Mouse (Mus musculus): ENCODE results near the gene Cbwd1. TPM values are rescaled to one million over a fixed set of nuclear protein-coding genes. Genes with fewer than 3 reads are reported as not detected.

The Cbwd1 gene
- 19.8 and 21.5 TPM in 2 replicates for polyA plus RNA-seq (2016; fragmentation: Nextera tagmentation; extraction: Ambion mirVana)

GRCm38 (mm10) chr19:24961172-24961962 lies at the start of gene Cbwd1:
Cbwd1 (minus strand) TSS chr19:24961610.
- ATAC-seq (ENCODE audit: low FRiP score) = peak; percentile 100
- peak within 1 kb of the TSS; percentile 58 for H3K4me3 ChIP-seq
- H3K27ac ChIP-seq = no peak within 1 kb of the TSS
- peaks cover under 1% of the 10 kb centered on the region; the same call in 1 of the 2 replicates for H3K36me3 ChIP-seq
- no peaks in the 10 kb centered on the region for H3K27me3 ChIP-seq
- under 1% methylated on average over 36 of the region's 36 CpGs for WGBS
- peak within 1 kb of the TSS; percentile 70 for H3K9ac ChIP-seq
- H3K4me1 ChIP-seq = peaks cover 10% of the 10 kb centered on the region
- H3K4me2 ChIP-seq (replicated peaks) = peak within 1 kb of the TSS; percentile 57
- no peaks in the 10 kb centered on the region for H3K9me3 ChIP-seq (replicated peaks)

- no peaks in the 10 kb centered on the region for H3K27me3 ChIP-seq
- H3K27ac ChIP-seq = no peak overlapping the region
- no peak overlapping the region for H3K4me2 ChIP-seq (replicated peaks)
- H3K36me3 ChIP-seq = no peaks in the 10 kb centered on the region
- no peaks in the 10 kb centered on the region for H3K9me3 ChIP-seq (replicated peaks)
- H3K4me3 ChIP-seq = no peak overlapping the region
- WGBS = 88% methylated on average over 2 of the region's 2 CpGs
- no peaks in the 10 kb centered on the region for H3K4me1 ChIP-seq
- H3K9ac ChIP-seq = no peak overlapping the region
- no peak for ATAC-seq (ENCODE audit: low FRiP score)
Observed at GRCm38 (mm10) chr19:25008509-25008908, 47.1 kb upstream of the Cbwd1 start.

DNA sequence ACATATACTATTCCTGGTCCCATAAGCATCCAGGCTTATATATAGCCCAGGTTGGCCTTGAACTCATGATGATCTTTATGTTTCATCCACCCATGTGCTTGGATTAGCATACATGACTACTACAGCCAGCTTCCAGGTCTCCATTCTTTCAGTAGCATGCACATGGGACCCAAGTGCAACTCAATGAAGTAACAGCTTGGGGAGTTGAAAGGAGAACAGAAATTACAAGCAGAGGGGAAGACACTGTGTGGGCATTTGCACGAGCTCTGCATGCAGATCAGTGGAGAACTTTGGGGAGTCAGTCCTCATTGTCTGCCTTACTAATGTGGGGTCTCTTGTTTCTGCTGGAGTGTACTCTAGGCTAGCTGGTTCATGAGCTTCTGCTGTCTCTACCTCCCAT lies 45.3 kb upstream of the Cbwd1 start:
- ATAC-seq (ENCODE audit: low FRiP score) = no peak
- WGBS = 84% methylated on average over 1 of the region's 1 CpGs
- no peak overlapping the region for H3K9ac ChIP-seq
- H3K4me1 ChIP-seq = no peaks in the 10 kb centered on the region
- H3K4me2 ChIP-seq (replicated peaks) = no peak overlapping the region
- no peak overlapping the region for H3K4me3 ChIP-seq
- H3K27me3 ChIP-seq = peaks cover 12% of the 10 kb centered on the region
- H3K9me3 ChIP-seq (replicated peaks) = no peaks in the 10 kb centered on the region
- no peaks in the 10 kb centered on the region for H3K36me3 ChIP-seq
- no peak overlapping the region for H3K27ac ChIP-seq

DNA sequence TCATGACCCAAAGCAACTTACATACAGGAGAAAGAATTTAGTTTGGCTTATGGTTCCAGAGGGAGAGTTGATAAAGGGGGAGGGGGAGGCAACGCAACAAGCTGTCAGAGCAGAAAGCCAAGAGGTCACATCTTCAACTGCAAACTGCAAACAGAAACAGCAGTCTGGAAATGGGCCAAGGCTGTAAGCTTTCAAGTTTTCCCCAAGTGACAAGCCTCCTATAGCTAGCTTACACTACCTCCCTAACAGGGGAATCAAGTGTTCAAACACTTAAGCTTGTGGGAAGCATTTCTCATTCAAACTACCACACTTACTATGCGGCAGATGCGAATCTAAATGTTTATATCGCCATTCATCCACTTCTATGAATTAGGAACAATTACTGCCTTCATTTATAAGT lies 42.4 kb upstream of the Cbwd1 start:
- Histone ChIP-seq H3K4me1 (peaks cover 4% of the 10 kb centered on the region), H3K27ac (no peak overlapping the region), H3K9ac (no peak overlapping the region), H3K9me3 (replicated peaks) (no peaks in the 10 kb centered on the region), H3K27me3 (peaks cover 40% of the 10 kb centered on the region), H3K4me2 (replicated peaks) (no peak overlapping the region), H3K36me3 (no peaks in the 10 kb centered on the region), H3K4me3 (no peak overlapping the region)
- ATAC-seq (ENCODE audit: low FRiP score) = no peak
- 72% methylated on average over 4 of the region's 4 CpGs for WGBS

DNA sequence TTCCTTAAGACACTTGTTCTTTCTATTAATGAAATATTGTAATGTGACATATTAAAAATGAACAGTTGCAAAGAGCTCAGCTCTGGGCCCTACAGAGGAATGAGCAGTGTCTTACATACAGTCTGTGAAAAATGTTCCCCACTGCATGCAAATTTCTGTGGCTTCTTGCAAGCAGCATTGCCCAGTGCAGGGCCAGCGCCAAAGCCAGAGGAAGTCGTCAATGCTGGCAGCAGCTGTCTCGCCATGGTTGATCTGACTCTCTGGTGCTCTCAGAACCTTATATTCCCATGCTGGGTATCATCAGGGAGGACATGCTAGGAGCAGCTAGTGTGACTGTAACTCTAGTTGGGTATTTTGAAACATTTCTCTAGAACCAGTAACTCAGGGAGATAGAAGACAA lies 41.4 kb upstream of the Cbwd1 start:
- Histone ChIP-seq H3K36me3 (no peaks in the 10 kb centered on the region), H3K9me3 (replicated peaks) (no peaks in the 10 kb centered on the region), H3K27me3 (peaks cover 49% of the 10 kb centered on the region), H3K9ac (no peak overlapping the region), H3K4me3 (no peak overlapping the region), H3K4me1 (peaks cover 4% of the 10 kb centered on the region), H3K27ac (no peak overlapping the region), H3K4me2 (replicated peaks) (no peak overlapping the region)
- no peak for ATAC-seq (ENCODE audit: low FRiP score)
- 74% methylated on average over 3 of the region's 3 CpGs for WGBS

DNA sequence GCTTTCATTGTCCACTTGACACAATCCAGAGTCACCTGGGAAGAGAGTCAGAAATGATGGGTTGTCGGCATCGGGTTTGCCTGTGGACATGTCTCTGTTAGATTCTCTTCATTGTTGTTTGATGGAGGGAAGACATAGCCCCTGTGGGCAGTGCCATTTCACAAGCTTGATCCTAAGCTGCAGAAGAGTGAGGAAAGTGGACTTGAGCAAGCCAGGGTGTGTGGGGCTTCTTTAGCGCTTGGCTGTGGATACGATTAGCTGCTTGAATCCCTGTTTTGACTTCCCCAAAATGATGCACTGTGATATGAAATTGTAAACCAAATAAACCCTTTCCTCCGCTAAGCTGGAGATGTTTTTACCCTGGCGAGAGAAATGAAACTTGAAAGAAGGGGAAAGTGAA lies 40.6 kb upstream of the Cbwd1 start:
- Histone ChIP-seq H3K4me3 (no peak overlapping the region), H3K27ac (no peak overlapping the region), H3K9me3 (replicated peaks) (no peaks in the 10 kb centered on the region), H3K9ac (no peak overlapping the region), H3K36me3 (no peaks in the 10 kb centered on the region), H3K4me1 (peaks cover 4% of the 10 kb centered on the region), H3K27me3 (peaks cover 57% of the 10 kb centered on the region), H3K4me2 (replicated peaks) (no peak overlapping the region)
- WGBS = 93% methylated on average over 6 of the region's 6 CpGs
- no peak for ATAC-seq (ENCODE audit: low FRiP score)

DNA sequence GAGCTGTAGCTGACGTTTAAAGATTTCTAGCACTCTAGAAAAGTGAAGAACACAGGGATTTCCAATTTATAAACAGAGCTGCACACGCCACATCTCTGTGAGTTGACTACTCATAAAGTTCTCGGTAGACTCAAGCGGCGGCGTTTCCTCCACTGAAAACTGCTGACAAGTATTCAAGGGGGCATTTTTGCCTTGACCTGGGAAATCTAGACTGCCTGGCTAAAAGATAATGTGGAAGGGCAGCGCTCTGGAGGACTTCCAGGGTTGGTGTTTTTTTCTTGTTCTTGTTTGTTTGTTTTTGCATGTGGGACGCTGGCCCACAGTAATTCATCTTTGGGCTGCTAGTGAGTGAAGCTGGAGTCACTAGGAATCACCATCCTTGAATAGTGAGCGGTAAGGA lies 38.7 kb upstream of the Cbwd1 start:
- WGBS = 33% methylated on average over 9 of the region's 9 CpGs
- ATAC-seq (ENCODE audit: low FRiP score) = no peak
- H3K4me1 ChIP-seq = peaks cover 4% of the 10 kb centered on the region
- no peak overlapping the region for H3K9ac ChIP-seq
- no peaks in the 10 kb centered on the region for H3K9me3 ChIP-seq (replicated peaks)
- peak overlapping the region; percentile 76; the same call in 1 of the 2 replicates for H3K4me3 ChIP-seq
- H3K4me2 ChIP-seq (replicated peaks) = peak overlapping the region; percentile 98
- H3K27ac ChIP-seq = no peak overlapping the region
- peaks cover 67% of the 10 kb centered on the region for H3K27me3 ChIP-seq
- H3K36me3 ChIP-seq = no peaks in the 10 kb centered on the region

- H3K36me3 ChIP-seq = no peaks in the 10 kb centered on the region
- no peaks in the 10 kb centered on the region for H3K9me3 ChIP-seq (replicated peaks)
- H3K9ac ChIP-seq = peak within 1 kb of the TSS; percentile 59
- H3K4me3 ChIP-seq = peak within 1 kb of the TSS; percentile 76
- peaks cover 67% of the 10 kb centered on the region for H3K27me3 ChIP-seq
- ATAC-seq (ENCODE audit: low FRiP score) = peak; percentile 46; the same call in 1 of the 2 replicates
- no peak within 1 kb of the TSS for H3K27ac ChIP-seq
- WGBS = under 1% methylated on average over 92 of the region's 109 CpGs
- H3K4me1 ChIP-seq = peaks cover 9% of the 10 kb centered on the region
- peak within 1 kb of the TSS; percentile 98 for H3K4me2 ChIP-seq (replicated peaks)
Observed at GRCm38 (mm10) chr19:24999201-24999886, 37.9 kb upstream of the Cbwd1 start, which contains the start of gene Dock8. Dock8 (plus strand) TSS chr19:24999534.

DNA sequence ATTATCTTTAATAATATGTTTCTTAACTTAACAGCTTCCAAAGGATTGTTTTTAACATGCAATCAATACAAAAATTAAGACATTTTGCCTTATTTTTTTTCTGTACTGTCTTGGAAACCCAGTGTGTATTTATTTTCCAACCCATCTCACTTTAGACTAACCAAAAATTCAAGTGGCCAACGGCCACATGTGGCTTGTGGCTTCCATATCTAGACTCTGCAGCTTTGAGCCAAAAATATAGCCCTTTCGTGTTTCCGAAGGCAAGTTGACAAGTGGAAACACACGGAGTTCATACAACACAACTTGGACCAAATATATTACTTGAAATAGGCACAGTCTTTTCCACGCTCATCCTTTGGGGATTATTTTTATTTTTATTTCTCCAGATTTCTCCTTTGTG lies 37.2 kb upstream of the Cbwd1 start:
- H3K36me3 ChIP-seq = no peaks in the 10 kb centered on the region
- H3K27me3 ChIP-seq = peaks cover 67% of the 10 kb centered on the region
- H3K9ac ChIP-seq = no peak overlapping the region
- H3K9me3 ChIP-seq (replicated peaks) = no peaks in the 10 kb centered on the region
- 0 out of 2 replicates have a peak overlapping the region, but pooled peaks have one; percentile 76 for H3K4me3 ChIP-seq
- H3K4me1 ChIP-seq = peaks cover 9% of the 10 kb centered on the region
- ATAC-seq (ENCODE audit: low FRiP score) = no peak
- 74% methylated on average over 5 of the region's 5 CpGs for WGBS
- no peak overlapping the region for H3K27ac ChIP-seq
- peak overlapping the region; percentile 98 for H3K4me2 ChIP-seq (replicated peaks)

DNA sequence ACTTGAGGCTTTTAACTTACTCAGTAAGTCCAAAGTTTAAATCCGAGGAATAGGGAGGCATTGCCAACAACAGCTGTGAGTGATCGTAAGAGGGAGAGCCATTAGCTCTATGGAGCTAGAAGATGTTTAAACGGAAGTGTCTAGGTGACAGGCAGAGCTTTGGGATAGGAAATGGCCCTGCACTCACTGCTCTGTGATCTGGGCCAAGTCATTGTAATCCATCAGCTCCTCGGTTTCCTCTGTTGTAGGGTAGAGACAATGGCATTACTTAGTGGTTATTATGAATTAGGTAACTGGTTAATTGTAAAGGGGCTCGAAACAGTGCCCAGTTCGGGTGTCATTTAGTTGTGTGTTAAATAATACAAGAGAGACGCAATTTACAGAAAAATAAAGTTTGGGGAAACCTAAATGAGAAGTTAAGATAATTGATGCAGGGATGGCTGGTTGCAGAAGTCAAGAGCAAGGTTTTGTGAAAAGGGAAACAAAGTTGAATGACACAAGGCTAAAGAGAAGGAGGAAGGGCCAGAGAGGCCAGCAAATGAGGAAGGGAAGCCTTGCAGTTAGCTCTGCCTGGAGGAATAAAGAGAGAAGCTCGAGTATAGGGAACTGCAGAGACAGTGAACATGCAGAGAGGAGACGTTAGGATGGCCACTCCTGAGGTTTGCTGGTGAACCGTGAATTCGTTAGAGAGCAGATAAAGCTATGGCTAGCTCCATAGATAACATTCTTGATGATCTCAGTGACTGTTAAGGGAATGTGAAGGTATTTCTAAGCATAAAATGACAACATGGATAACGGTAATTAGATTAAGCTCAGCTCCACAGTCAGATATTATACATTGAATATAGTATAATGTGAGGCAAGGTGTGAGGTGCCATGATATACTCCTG lies 35.6 kb upstream of the Cbwd1 start:
- H3K27me3 ChIP-seq = peaks cover 59% of the 10 kb centered on the region
- H3K27ac ChIP-seq = no peak overlapping the region
- no peaks in the 10 kb centered on the region for H3K36me3 ChIP-seq
- H3K4me2 ChIP-seq (replicated peaks) = no peak overlapping the region
- no peak for ATAC-seq (ENCODE audit: low FRiP score)
- no peaks in the 10 kb centered on the region for H3K9me3 ChIP-seq (replicated peaks)
- no peak overlapping the region for H3K4me3 ChIP-seq
- no peak overlapping the region for H3K9ac ChIP-seq
- peaks cover 9% of the 10 kb centered on the region for H3K4me1 ChIP-seq
- WGBS = 77% methylated on average over 12 of the region's 12 CpGs

GRCm38 (mm10) chr19:24994900-24995299 lies 33.5 kb upstream of the Cbwd1 start:
- no peak for ATAC-seq (ENCODE audit: low FRiP score)
- H3K4me2 ChIP-seq (replicated peaks) = no peak overlapping the region
- H3K4me1 ChIP-seq = peaks cover 9% of the 10 kb centered on the region
- no peak overlapping the region for H3K4me3 ChIP-seq
- H3K9ac ChIP-seq = no peak overlapping the region
- WGBS = 49% methylated on average over 8 of the region's 8 CpGs
- H3K36me3 ChIP-seq = no peaks in the 10 kb centered on the region
- no peaks in the 10 kb centered on the region for H3K9me3 ChIP-seq (replicated peaks)
- peaks cover 38% of the 10 kb centered on the region for H3K27me3 ChIP-seq
- H3K27ac ChIP-seq = no peak overlapping the region

DNA sequence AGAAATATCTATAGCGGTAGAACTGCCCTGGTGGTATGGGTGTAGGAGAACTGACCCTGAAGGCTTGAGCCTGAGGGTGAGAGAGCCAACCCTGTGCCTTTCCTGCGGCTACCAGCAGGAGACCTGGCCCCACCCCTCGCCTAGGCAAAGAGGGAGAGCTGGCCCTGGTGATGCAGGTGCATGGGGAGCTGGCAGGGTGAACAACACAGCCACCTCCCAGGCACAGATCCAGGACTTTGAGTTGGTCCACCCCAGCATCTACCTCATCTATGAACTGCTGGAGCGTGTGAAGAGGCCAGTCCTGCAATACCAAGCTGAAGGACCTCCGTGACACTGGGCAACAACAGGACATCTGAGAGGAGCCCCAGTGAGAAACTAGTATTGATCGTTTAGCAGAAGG lies 32.1 kb upstream of the Cbwd1 start:
- no peak for ATAC-seq (ENCODE audit: low FRiP score)
- WGBS = 67% methylated on average over 6 of the region's 6 CpGs
- H3K9ac ChIP-seq = no peak overlapping the region
- H3K9me3 ChIP-seq (replicated peaks) = no peaks in the 10 kb centered on the region
- H3K27ac ChIP-seq = no peak overlapping the region
- peaks cover 24% of the 10 kb centered on the region for H3K27me3 ChIP-seq
- no peak overlapping the region for H3K4me3 ChIP-seq
- no peaks in the 10 kb centered on the region for H3K36me3 ChIP-seq
- no peak overlapping the region for H3K4me2 ChIP-seq (replicated peaks)
- H3K4me1 ChIP-seq = peaks cover 5% of the 10 kb centered on the region; the same call in 1 of the 2 replicates
